Mouse (Mus musculus) lung, postnatal 0 days (tissue): ENCODE measurements around the gene Arhgef16.

Source experiments
- CTCF ChIP-seq: IDR thresholded peaks from 2 replicates; pipeline ENCODE4 v1.5.1; 2016; ENCODE audit warnings: antibody characterized with exemption, mild to moderate bottlenecking
- EP300 ChIP-seq: IDR thresholded peaks from 2 replicates; pipeline ENCODE4 v1.6.1; 2016; ENCODE audit warnings: antibody characterized with exemption, mild to moderate bottlenecking, control low read depth

DNA sequence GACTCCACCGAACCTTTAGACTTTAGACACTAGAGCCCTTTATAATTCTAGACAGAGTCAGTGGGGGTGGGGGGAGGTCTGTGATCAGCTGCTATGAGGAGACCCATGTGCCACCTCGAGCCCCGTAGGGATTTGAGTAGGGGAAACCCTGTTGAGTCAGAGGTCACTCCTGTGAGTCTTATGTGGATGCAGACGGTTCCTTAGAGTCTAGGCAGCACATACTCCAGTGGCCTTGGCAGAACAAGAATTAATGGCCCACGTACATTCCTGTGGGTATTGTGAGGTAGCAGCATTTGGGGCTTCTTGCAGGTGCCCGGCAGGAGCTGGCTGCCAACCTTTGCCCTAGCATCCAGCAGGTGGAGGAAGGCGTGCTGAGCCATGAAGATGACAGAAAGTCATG lies 70.1 kb downstream of the Arhgef16 start:
- TF ChIP-seq CTCF (no peak), EP300 (no peak)
